Mouse (Mus musculus) heart, postnatal 4 days (tissue): ENCODE measurements around the gene Gm4791. TPM values are rescaled to one million over a fixed set of nuclear protein-coding genes. Genes with fewer than 3 reads are reported as not detected.

Experiments
- DNase-seq: peaks from one replicate; pipeline ENCODE4 v3.0.0; 2021
- total RNA-seq, 2 experiments: library from RNA; stranded (reverse); gene quantifications; 2 replicates each; pipeline ENCODE4 v1.2.3; 2021

Gene Gm4791
- total RNA-seq, result not detected

GRCm38 (mm10) chr9:46998338-46998791, at the start of gene Gm4791:
Gm4791 (plus strand) TSS chr9:46998741.
- no peak for DNase-seq

- DNase-seq, result no peak
Observed at GRCm38 (mm10) chr9:46956286-46956685, 42.3 kb upstream of the Gm4791 start.

GRCm38 (mm10) chr9:46957420-46957950, 41.1 kb upstream of the Gm4791 start:
- no peak for DNase-seq

GRCm38 (mm10) chr9:46966028-46966427, 32.5 kb upstream of the Gm4791 start:
- no peak for DNase-seq

- no peak for DNase-seq
Observed at GRCm38 (mm10) chr9:46968970-46969369, 29.6 kb upstream of the Gm4791 start.

GRCm38 (mm10) chr9:46969406-46969805, 29.1 kb upstream of the Gm4791 start:
- DNase-seq, result no peak

GRCm38 (mm10) chr9:46978806-46979205, 19.7 kb upstream of the Gm4791 start:
- no peak for DNase-seq

- peak; percentile 9 for DNase-seq
Observed at GRCm38 (mm10) chr9:46980111-46980510, 18.4 kb upstream of the Gm4791 start.

- DNase-seq, result no peak
Observed at GRCm38 (mm10) chr9:46983471-46983870, 15.1 kb upstream of the Gm4791 start.

GRCm38 (mm10) chr9:47041569-47041968, 43.0 kb downstream of the Gm4791 start:
- no peak for DNase-seq
